Mouse (Mus musculus) neutrophil, adult 5-6 weeks (primary cell): Measurements from ENCODE around the gene Ctnnd1. TPM values are rescaled to one million over a fixed set of nuclear protein-coding genes. Genes with fewer than 3 reads are reported as not detected.

Source experiments
- ATAC-seq: fragments of 151-379, 151-347 bp; 2 replicates; pipeline ENCODE4 v1.8.0; 2017; ENCODE audit warnings: mild to moderate bottlenecking, moderate TSS enrichment; ENCODE audit not compliant: insufficient number of reproducible peaks, poor library complexity, low FRiP score, severe bottlenecking; ENCODE audit errors: extremely low read depth
- total RNA-seq: library from RNA; stranded (forward); fragments of 200-1000 nt; gene quantifications from 2 replicates; pipeline ENCODE4 v1.2.3, GENCODE M21; 2017

Ctnnd1 gene
- total RNA-seq, 1 experiment from 2014 or later, result 4.2 TPM

- no peak for ATAC-seq
Measured at GRCm38 (mm10) chr2:84619646-84620340, 30.8 kb downstream of the Ctnnd1 start.

GRCm38 (mm10) chr2:84618914-84619313 lies 31.7 kb downstream of the Ctnnd1 start:
- no peak for ATAC-seq

- peak; percentile 97 for ATAC-seq
Measured at GRCm38 (mm10) chr2:84617637-84618515, 32.7 kb downstream of the Ctnnd1 start.

GRCm38 (mm10) chr2:84612764-84613163 lies 37.8 kb downstream of the Ctnnd1 start:
- ATAC-seq, result no peak

GRCm38 (mm10) chr2:84607842-84608241 lies 42.7 kb downstream of the Ctnnd1 start:
- ATAC-seq, result no peak

GRCm38 (mm10) chr2:84600977-84601376 lies 49.6 kb downstream of the Ctnnd1 start:
- no peak for ATAC-seq

- no peak for ATAC-seq
Measured at GRCm38 (mm10) chr2:84599270-84599888, 51.2 kb downstream of the Ctnnd1 start.

- no peak for ATAC-seq
Measured at GRCm38 (mm10) chr2:84597123-84597522, 53.4 kb downstream of the Ctnnd1 start.

GRCm38 (mm10) chr2:84592801-84593200 lies 57.8 kb downstream of the Ctnnd1 start:
- peak; percentile 9; the same call in 1 of the 2 replicates for ATAC-seq

- ATAC-seq, result no peak
Measured at GRCm38 (mm10) chr2:84585700-84586099, 64.9 kb downstream of the Ctnnd1 start.

GRCm38 (mm10) chr2:84582286-84582685 lies 68.3 kb downstream of the Ctnnd1 start:
- no peak for ATAC-seq

- ATAC-seq, result no peak
Measured at GRCm38 (mm10) chr2:84581208-84581607, 69.4 kb downstream of the Ctnnd1 start.

GRCm38 (mm10) chr2:84579311-84579710 lies 71.3 kb downstream of the Ctnnd1 start:
- ATAC-seq, result no peak

GRCm38 (mm10) chr2:84574130-84574529 lies 76.4 kb downstream of the Ctnnd1 start:
- ATAC-seq, result no peak

GRCm38 (mm10) chr2:84556888-84557514 lies 93.6 kb downstream of the Ctnnd1 start:
- ATAC-seq, result no peak

GRCm38 (mm10) chr2:84551390-84552100 lies 99.0 kb downstream of the Ctnnd1 start:
- ATAC-seq, result no peak
